Mouse (Mus musculus) heart, embryonic 14.5 days (tissue): ENCODE data around the gene Hbb-bh1. TPM values are rescaled to one million over a fixed set of nuclear protein-coding genes. Genes with fewer than 3 reads are reported as not detected.
"Not testable (repeated sequence)": the region's sequence is repeated elsewhere in the genome, so short reads cannot be mapped to it uniquely, and the experiment has no call there.

Experiments
- ATAC-seq: fragments of 200-750 bp; cut with Nextera tagmentation; 2 replicates; pipeline ENCODE4 v1.8.0; 2017; ENCODE audit warnings: low read depth, moderate TSS enrichment; ENCODE audit not compliant: insufficient number of reproducible peaks, insufficient read depth, low FRiP score
- H3K27ac ChIP-seq, 2 experiments: fragments of 200-500 bp in 1 of 2; fragments of 300-500 bp in 1 of 2; sonication (generic) in 1 of 2; replicated peaks in 1 of 2; 2 replicates each; pipeline ENCODE4 v1.5.1; 2012 to 2014; ENCODE audit warnings: low read depth in 2 of 2, low read length in 2 of 2, control low read depth in 1 of 2, mild to moderate bottlenecking in 1 of 2, mixed read lengths in 1 of 2; ENCODE audit not compliant: control insufficient read depth in 1 of 2, insufficient read depth in 1 of 2
- H3K27me3 ChIP-seq: fragments of 300-500 bp; sonication (generic); 2 replicates; pipeline ENCODE4 v1.6.1; 2014; ENCODE audit warnings: mild to moderate bottlenecking, low read length, control low read depth; ENCODE audit not compliant: control insufficient read depth, insufficient read depth
- H3K36me3 ChIP-seq: fragments of 300-500 bp; sonication (generic); 2 replicates; pipeline ENCODE4 v1.6.1; 2014; ENCODE audit warnings: mild to moderate bottlenecking, control low read depth, low read length, mixed read lengths; ENCODE audit not compliant: control insufficient read depth, insufficient read depth
- H3K4me1 ChIP-seq, 2 experiments: fragments of 200-500 bp in 1 of 2; fragments of 300-500 bp in 1 of 2; sonication (generic) in 1 of 2; 2 replicates each; pipeline ENCODE4 v1.6.1; 2012 to 2014; ENCODE audit warnings: low read length in 2 of 2, control low read depth in 1 of 2, mixed read lengths in 1 of 2; ENCODE audit not compliant: control insufficient read depth in 2 of 2, insufficient read depth in 2 of 2
- H3K4me2 ChIP-seq: fragments of 300-500 bp; sonication (generic); 2 replicates; pipeline ENCODE4 v1.6.1; 2014; ENCODE audit warnings: mild to moderate bottlenecking, low read length
- H3K4me3 ChIP-seq, 2 experiments: fragments of 200-500 bp in 1 of 2; fragments of 300-500 bp in 1 of 2; sonication (generic) in 1 of 2; 2 replicates each; pipeline ENCODE4 v1.5.1; 2012 to 2014; ENCODE audit warnings: low read length in 2 of 2, mild to moderate bottlenecking in 2 of 2, control low read depth in 1 of 2, low read depth in 1 of 2, moderate library complexity in 1 of 2; ENCODE audit not compliant: control insufficient read depth in 1 of 2, insufficient read depth in 1 of 2
- H3K9ac ChIP-seq: fragments of 300-500 bp; sonication (generic); 2 replicates; pipeline ENCODE4 v1.6.1; 2014; ENCODE audit warnings: mild to moderate bottlenecking, low read length
- H3K9me3 ChIP-seq: fragments of 300-500 bp; sonication (generic); 2 replicates; pipeline ENCODE4 v1.6.1; 2016; ENCODE audit warnings: low read length, control low read depth; ENCODE audit not compliant: control insufficient read depth
- WGBS: fragments of 180-500 bp; shearing (Covaris S2); extraction: QIAGEN DNeasy Blood & Tissue Kit; methylation state at CpG from one replicate; pipeline ENCODE4 v1.1.7; 2014; 5-methylcytosine and 5-hydroxymethylcytosine counted together
- polyA plus RNA-seq: library from polyadenylated mRNA; unstranded; fragments of >200 nt; fragmentation: Nextera tagmentation; extraction: Ambion mirVana; gene quantifications from 2 replicates; pipeline ENCODE4 v1.2.1, GENCODE M21; 2014

Hbb-bh1 gene
- polyA plus RNA-seq, 1 experiment from 2014 or later, result 17.8 TPM

DNA sequence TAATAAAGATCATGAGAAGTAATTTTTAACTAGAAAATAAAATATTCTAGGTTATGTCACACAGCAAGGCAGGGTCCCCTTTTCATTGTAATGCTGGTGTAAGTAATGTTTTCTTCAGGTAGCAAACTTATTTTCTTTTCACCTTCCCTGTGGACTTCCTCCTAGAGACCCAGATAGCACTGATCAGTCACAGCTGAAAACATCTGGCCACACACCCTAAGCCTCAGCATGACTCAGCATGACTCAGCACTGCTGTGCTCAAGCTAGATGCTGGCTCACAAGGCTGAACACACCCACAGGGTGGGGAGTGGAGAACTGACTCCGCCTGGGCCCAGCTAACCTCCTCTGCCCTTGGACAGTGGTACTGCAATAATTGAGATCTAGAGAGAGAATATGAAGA lies 17.9 kb upstream of the Hbb-bh1 start:
- H3K4me1 ChIP-seq, result no peaks in the 10 kb centered on the region
- no peaks in the 10 kb centered on the region for H3K27me3 ChIP-seq
- WGBS, result 59% methylated on average over 1 of the region's 1 CpGs
- no peak overlapping the region for H3K4me3 ChIP-seq
- ATAC-seq, result peak; percentile 73
- H3K4me2 ChIP-seq, result no peak overlapping the region
- no peaks in the 10 kb centered on the region for H3K36me3 ChIP-seq
- H3K27ac ChIP-seq, result no peak overlapping the region
- H3K9ac ChIP-seq, result no peak overlapping the region
- no peaks in the 10 kb centered on the region for H3K9me3 ChIP-seq

DNA sequence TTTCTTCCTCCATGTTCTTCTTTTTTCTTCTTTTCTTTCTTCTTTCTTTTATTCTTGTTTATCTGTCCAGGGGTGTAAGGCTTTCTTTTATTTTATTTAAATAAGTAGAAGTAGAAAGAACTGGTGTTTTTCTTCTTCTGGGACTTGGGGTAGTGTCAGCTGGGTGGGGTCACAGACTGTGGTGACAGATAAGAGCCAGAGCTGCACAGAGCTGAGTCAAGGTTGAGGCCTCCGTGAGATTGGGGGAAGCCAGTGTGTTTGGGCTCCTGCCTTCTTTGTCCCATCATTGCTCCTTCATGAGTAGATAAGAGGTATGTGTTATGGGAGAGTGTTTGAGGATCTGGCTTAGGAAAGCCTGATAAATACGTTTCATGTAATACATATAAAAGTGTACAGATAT lies 16.1 kb upstream of the Hbb-bh1 start:
- Histone ChIP-seq H3K9me3 (no peaks in the 10 kb centered on the region), H3K4me1 (no peaks in the 10 kb centered on the region), H3K4me2 (no peak overlapping the region), H3K9ac (no peak overlapping the region), H3K4me3 (no peak overlapping the region), H3K27me3 (no peaks in the 10 kb centered on the region), H3K36me3 (no peaks in the 10 kb centered on the region), H3K27ac (no peak overlapping the region)
- ATAC-seq, result no peak
- WGBS, result 12% methylated on average over 2 of the region's 2 CpGs

DNA sequence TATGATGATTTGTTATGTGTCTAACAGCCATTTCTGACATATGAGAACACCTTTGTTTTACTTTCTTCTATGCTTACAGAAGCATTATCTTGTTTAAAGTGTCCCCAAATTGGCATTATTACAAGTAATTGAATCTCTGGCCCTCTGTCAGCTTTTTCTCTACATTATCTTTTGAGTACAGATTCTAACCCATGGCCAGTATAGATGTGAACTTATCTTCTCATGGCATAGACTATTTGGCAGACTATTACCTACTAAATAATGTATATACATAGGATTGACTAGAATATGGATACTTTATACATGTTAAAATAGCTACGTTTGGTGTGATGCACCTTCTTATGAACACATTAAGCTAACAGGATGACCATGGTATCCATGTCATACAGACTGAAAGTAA lies 11.7 kb upstream of the Hbb-bh1 start:
- Histone ChIP-seq H3K27me3 (no peaks in the 10 kb centered on the region), H3K36me3 (no peaks in the 10 kb centered on the region), H3K9me3 (no peaks in the 10 kb centered on the region), H3K27ac (no peak overlapping the region), H3K9ac (no peak overlapping the region), H3K4me2 (no peak overlapping the region), H3K4me1 (no peaks in the 10 kb centered on the region), H3K4me3 (no peak overlapping the region)
- 58% methylated on average over 1 of the region's 1 CpGs for WGBS
- ATAC-seq, result no peak

DNA sequence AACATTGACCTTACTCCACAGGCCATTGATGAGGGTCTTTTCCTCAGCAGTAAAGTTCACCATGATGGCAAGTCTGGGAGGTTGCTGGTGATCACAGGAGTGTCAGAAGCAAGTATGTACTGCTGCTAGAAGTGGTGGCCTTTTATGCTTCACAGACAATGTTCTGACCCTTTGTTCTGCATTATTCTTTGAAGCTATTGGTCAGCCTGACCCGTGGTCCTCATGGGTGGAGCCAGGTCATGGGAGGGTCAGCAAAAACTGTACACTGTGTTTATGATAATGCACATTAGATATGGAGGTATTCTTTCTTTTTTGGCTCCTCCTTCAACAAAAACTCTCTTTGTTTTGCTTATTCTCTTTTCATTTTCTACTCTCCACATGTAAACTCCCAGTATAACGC lies 10.1 kb upstream of the Hbb-bh1 start, which contains the start of gene Hbb-y:
Hbb-y (minus strand) TSS at position 127 of the 400 bp plus-strand sequence.
- Histone ChIP-seq H3K9me3 (no peaks in the 10 kb centered on the region), H3K27me3 (no peaks in the 10 kb centered on the region), H3K4me3 (no peak within 1 kb of the TSS), H3K36me3 (no peaks in the 10 kb centered on the region), H3K27ac (no peak within 1 kb of the TSS), H3K4me1 (no peaks in the 10 kb centered on the region), H3K9ac (no peak within 1 kb of the TSS), H3K4me2 (no peak within 1 kb of the TSS)
- WGBS, result 46% methylated on average over 2 of the region's 2 CpGs
- no peak for ATAC-seq

DNA sequence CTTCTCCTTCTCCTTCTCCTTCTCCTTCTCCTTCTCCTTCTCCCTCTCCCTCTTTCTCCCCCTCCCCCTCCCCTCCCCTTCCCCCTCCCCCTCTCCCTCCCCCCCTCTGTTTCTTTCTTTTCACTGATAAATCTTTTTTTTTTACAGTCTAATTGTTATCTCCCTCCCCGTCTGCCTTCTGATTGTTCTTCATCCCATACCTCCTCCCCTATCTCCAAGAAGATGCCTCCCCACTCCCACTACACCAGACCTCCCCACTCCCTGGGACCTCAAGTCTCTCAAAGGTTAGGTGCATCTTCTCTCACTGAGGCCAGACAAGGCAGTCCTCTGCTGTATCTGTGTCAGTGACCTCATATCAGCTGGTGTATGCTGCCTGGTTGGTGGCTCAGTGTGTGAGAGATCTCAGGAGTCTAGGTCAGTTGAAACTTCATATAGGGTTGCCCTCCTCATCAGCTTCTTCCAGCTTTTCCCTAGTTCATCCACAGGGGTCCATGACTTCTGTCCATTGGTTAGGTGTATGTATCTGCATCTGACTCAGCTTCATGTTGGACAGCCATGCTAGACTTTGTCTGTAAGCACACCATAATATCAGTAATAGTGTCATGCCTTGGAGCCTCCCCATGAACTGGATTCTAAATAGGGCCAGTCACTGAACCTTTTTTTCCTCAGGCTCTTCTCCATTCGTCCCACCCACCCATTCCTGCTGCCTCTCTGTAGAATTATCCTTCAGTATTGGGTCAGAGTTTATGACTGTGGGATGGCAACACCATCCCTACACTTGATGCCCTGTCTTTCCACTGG lies 1.8 kb upstream of the Hbb-bh1 start:
- Histone ChIP-seq H3K9me3 (no peaks in the 10 kb centered on the region), H3K9ac (no peak overlapping the region), H3K4me1 (no peaks in the 10 kb centered on the region), H3K4me2 (no peak overlapping the region), H3K4me3 (no peak overlapping the region), H3K27ac (no peak overlapping the region), H3K27me3 (no peaks in the 10 kb centered on the region), H3K36me3 (no peaks in the 10 kb centered on the region)
- no peak for ATAC-seq
- 50% methylated on average over 1 of the region's 2 CpGs for WGBS

DNA sequence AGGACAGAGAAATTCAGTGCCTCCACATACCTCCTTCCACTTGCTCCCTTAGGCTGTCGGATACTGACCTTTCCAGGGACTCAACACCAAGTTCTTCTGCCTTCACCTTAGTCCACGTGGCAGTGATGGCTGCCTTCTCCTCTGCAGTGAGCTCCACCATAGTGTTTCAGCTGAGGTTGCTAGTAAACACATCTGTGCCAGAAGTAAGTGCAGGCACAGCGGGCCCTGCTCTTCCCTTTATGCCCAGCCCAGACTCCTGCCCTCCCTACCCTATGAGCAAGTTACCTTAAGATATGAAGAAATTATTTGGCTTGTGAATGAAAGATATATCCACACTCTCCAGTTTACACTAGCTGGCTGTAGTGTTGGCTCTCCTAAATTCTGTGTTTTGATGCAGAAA lies 2.7 kb downstream of the Hbb-bh1 start, which contains the start of gene Hbb-bh2:
Hbb-bh2 (minus strand) TSS at position 253 of the 400 bp plus-strand sequence.
- no peak for ATAC-seq
- 68% methylated on average over 3 of the region's 3 CpGs for WGBS

DNA sequence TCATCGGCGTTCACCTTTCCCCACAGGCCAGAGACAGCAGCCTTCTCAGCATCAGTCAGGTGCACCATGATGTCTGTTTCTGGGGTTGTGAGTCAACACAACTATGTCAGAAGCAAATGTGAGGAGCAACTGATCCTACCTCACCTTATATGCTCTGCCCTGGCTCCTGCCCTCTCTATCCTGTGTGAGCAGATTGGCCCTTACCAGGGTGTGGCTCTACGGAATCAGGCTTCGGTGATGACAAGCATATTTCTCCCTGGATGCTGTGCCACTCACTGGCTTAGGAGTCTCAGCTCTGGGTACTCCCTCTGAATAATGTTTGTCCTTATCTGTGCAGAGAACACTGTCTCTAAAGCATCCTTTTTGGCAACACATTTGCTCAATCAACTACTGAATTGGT lies 15.2 kb downstream of the Hbb-bh1 start, which contains the start of gene Hbb-bs:
Hbb-bs (minus strand) TSS at position 289 of the 400 bp plus-strand sequence.
- no peak within 1 kb of the TSS for H3K27ac ChIP-seq
- 85% methylated on average over 4 of the region's 4 CpGs for WGBS
- no peaks in the 10 kb centered on the region for H3K36me3 ChIP-seq
- H3K27me3 ChIP-seq, result no peaks in the 10 kb centered on the region
- H3K4me1 ChIP-seq, result no peaks in the 10 kb centered on the region
- H3K9me3 ChIP-seq, result no peaks in the 10 kb centered on the region
- no peak for ATAC-seq
- no peak within 1 kb of the TSS for H3K4me3 ChIP-seq
- no peak within 1 kb of the TSS for H3K9ac ChIP-seq
- no peak within 1 kb of the TSS for H3K4me2 ChIP-seq

More for the DNA sequence above, 2.7 kb downstream of the Hbb-bh1 start, which contains the start of gene Hbb-bh2:
- H3K4me2 ChIP-seq, result no peak within 1 kb of the TSS
- no peak within 1 kb of the TSS for H3K27ac ChIP-seq
- no peaks in the 10 kb centered on the region for H3K4me1 ChIP-seq
- H3K4me3 ChIP-seq, result no peak within 1 kb of the TSS
- no peaks in the 10 kb centered on the region for H3K9me3 ChIP-seq
- H3K9ac ChIP-seq, result no peak within 1 kb of the TSS
- H3K36me3 ChIP-seq, result no peaks in the 10 kb centered on the region
- H3K27me3 ChIP-seq, result no peaks in the 10 kb centered on the region

DNA sequence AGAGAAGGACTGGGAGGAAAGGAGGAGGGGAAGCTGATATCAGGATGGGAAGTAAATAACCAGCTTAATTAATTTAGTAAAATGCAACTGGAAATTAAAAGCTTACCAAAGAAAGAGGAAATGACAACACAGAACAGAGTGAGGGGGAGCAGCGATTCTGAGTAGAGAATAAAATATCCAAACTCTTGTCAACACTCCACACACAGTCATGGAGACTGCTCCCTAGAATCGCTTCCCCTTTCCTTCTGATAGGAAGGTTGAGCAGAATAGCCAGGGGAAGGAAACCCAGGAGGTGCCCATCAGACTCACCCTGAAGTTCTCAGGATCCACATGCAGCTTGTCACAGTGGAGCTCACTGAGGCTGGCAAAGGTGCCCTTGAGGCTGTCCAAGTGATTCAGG lies 15.8 kb downstream of the Hbb-bh1 start:
- H3K27ac ChIP-seq, H3K4me2 ChIP-seq, H3K36me3 ChIP-seq, H3K9ac ChIP-seq, H3K9me3 ChIP-seq, ATAC-seq, H3K27me3 ChIP-seq, H3K4me1 ChIP-seq, H3K4me3 ChIP-seq: not testable (repeated sequence)
- no CpG with 5 or more reads among the region's 2 CpGs for WGBS
